Mouse (Mus musculus): Measurements from ENCODE around the gene Batf. TPM values are rescaled to one million over a fixed set of nuclear protein-coding genes. Genes with fewer than 3 reads are reported as not detected.

Gene Batf
- total and polyA plus RNA-seq, 3 experiments, result 14.4 to 19.9 TPM; not detected in 1

DNA sequence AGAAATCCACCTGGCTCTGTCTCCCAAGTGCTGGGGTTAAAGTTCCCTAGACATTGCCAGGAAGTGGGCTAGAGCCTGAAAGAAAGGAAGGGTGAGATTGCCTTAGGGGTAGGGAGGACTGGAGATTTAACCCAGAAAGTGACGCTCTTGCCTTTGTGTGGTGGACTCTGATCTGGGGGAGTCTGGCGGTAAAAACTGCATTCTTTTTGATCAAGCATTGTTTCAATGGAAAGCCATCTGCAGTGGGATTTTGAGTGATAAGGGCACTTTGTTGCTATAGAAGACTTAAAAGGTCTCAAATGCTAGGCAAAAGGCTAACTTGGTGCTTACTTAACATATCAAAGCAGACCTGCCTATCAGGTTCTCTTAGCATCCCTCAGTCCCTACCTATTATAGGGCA is 66.8 kb downstream of the Batf start:
- DNase-seq (ENCODE audit: low read depth, low spot score), result no peak
- TF ChIP-seq TBP (IDR thresholded peaks at IDR 0.05; ENCODE audit: low read depth, low read length) (no peak), CHD1 (IDR thresholded peaks at IDR 0.05; ENCODE audit: low read depth, low read length) (no peak), MAX (IDR thresholded peaks at IDR 0.05; ENCODE audit: low read length) (no peak)
- H3K4me3 ChIP-seq (ENCODE audit: control insufficient read depth in 1 of 2, insufficient read depth in 1 of 2, low read depth in 2 of 2, low read length in 2 of 2), result no peak overlapping the region
- no peaks in the 10 kb centered on the region for H3K36me3 ChIP-seq (ENCODE audit: control insufficient read depth in 1 of 2, insufficient read depth in 2 of 2, low read length in 2 of 2)
- H3K9me3 ChIP-seq (replicated peaks; ENCODE audit: insufficient read depth, low read length), result no peaks in the 10 kb centered on the region
- H3K9ac ChIP-seq (ENCODE audit: control insufficient read depth, low read depth, low read length, poor library complexity, severe bottlenecking), result no peak overlapping the region
- no peak overlapping the region for H3K27ac ChIP-seq (ENCODE audit: control insufficient read depth, low read depth, low read length)
- H3K27me3 ChIP-seq (ENCODE audit: control insufficient read depth in 1 of 2, insufficient read depth in 2 of 2, low read length in 2 of 2), result peaks cover 0 to 1% of the 10 kb centered on the region in 2 experiments; a peak in 3 of 4 replicates
- no peaks in the 10 kb centered on the region for H3K4me1 ChIP-seq (ENCODE audit: control insufficient read depth in 1 of 2, insufficient read depth in 2 of 2, low read length in 2 of 2)
- H3K79me2 ChIP-seq (ENCODE audit: control insufficient read depth, insufficient read depth, low read length, poor library complexity), result no peaks in the 10 kb centered on the region

- Histone ChIP-seq H3K36me3 (ENCODE audit: control insufficient read depth in 1 of 2, insufficient read depth in 2 of 2, low read length in 2 of 2) (no peaks in the 10 kb centered on the region), H3K9me3 (replicated peaks; ENCODE audit: insufficient read depth, low read length) (no peaks in the 10 kb centered on the region), H3K4me1 (ENCODE audit: control insufficient read depth in 1 of 2, insufficient read depth in 2 of 2, low read length in 2 of 2) (no peaks in the 10 kb centered on the region), H3K4me3 (ENCODE audit: control insufficient read depth in 1 of 2, insufficient read depth in 1 of 2, low read depth in 2 of 2, low read length in 2 of 2) (no peak overlapping the region), H3K27me3 (ENCODE audit: control insufficient read depth in 1 of 2, insufficient read depth in 2 of 2, low read length in 2 of 2) (peaks cover 0 to 1% of the 10 kb centered on the region in 2 experiments; a peak in 3 of 4 replicates), H3K27ac (ENCODE audit: control insufficient read depth, low read depth, low read length) (no peak overlapping the region), H3K9ac (ENCODE audit: control insufficient read depth, low read depth, low read length, poor library complexity, severe bottlenecking) (no peak overlapping the region), H3K79me2 (ENCODE audit: control insufficient read depth, insufficient read depth, low read length, poor library complexity) (no peaks in the 10 kb centered on the region)
- no peak for DNase-seq (ENCODE audit: low read depth, low spot score)
- TF ChIP-seq MYC (IDR thresholded peaks at IDR 0.05; ENCODE audit: low read depth, low read length) (no peak), E2F4 (IDR thresholded peaks at IDR 0.05; ENCODE audit: borderline replicate concordance, low read depth, low read length) (no peak), TBP (IDR thresholded peaks at IDR 0.05; ENCODE audit: low read depth, low read length) (no peak), ZMIZ1 (IDR thresholded peaks at IDR 0.05; ENCODE audit: low read depth, low read length) (no peak), ETS1 (IDR thresholded peaks at IDR 0.05; ENCODE audit: low read depth, low read length) (no peak), MAX (IDR thresholded peaks at IDR 0.05; ENCODE audit: low read length) (no peak), MAZ (IDR thresholded peaks at IDR 0.05; ENCODE audit: low read depth, low read length) (no peak), SMC3 (IDR thresholded peaks at IDR 0.05; ENCODE audit: low read depth, low read length) (no peak), JUND (IDR thresholded peaks at IDR 0.05; ENCODE audit: low read depth, low read length) (no peak), GATA1 (IDR thresholded peaks at IDR 0.05; ENCODE audit: low read depth, low read length) (no peak), TCF12 (IDR thresholded peaks at IDR 0.05; ENCODE audit: low read depth, low read length) (no peak), ZKSCAN1 (IDR thresholded peaks at IDR 0.05; ENCODE audit: low read depth, low read length) (no peak), MYB (IDR thresholded peaks at IDR 0.05; ENCODE audit: low read depth, low read length) (no peak), KAT2A (conservative IDR thresholded peaks at IDR 0.05; ENCODE audit: low read depth, low read length) (no peak)
Observed at GRCm38 (mm10) chr12:85754611-85755265, 68.3 kb downstream of the Batf start.
